Mouse (Mus musculus): Measurements from ENCODE around the gene Fez2.

- TF ChIP-seq POLR2A (IDR thresholded peaks at IDR 0.05; ENCODE audit: control insufficient read depth, extremely low read depth, insufficient read depth, low read length, poor library complexity), result no peak
- TF ChIP-seq CTCF (IDR thresholded peaks at IDR 0.05; ENCODE audit: borderline replicate concordance, control insufficient read depth, extremely low read depth, insufficient read depth, low read length, poor library complexity), result no peak
These were observed 42.2 kb upstream of the Fez2 start for GRCm38 (mm10) chr17:78460140-78460539.

Measured in thymus, adult 2 months (tissue).